Mouse (Mus musculus) midbrain, embryonic 13.5 days (tissue): ENCODE measurements at regions not wholly inside any gene's neighbourhood (a gene's known extent, or its start where the extent isn't known, plus 50 kb on each side); places are given as distances from the start of the nearest gene placed in this dataset.

Experiments
- ATAC-seq: fragments of 200-750 bp; cut with Nextera tagmentation; 2 replicates; pipeline ENCODE4 v1.8.0; 2017; ENCODE audit warnings: mild to moderate bottlenecking, moderate TSS enrichment, moderate library complexity
- H3K27ac ChIP-seq: fragments of 300-500 bp; sonication (generic); 2 replicates; pipeline ENCODE4 v1.5.1; 2015; ENCODE audit warnings: inconsistent platforms, mild to moderate bottlenecking, moderate library complexity
- H3K27me3 ChIP-seq: fragments of 300-500 bp; sonication (generic); 2 replicates; pipeline ENCODE4 v1.6.1; 2015; ENCODE audit warnings: mild to moderate bottlenecking, inconsistent platforms
- H3K36me3 ChIP-seq: fragments of 300-500 bp; sonication (generic); 2 replicates; pipeline ENCODE4 v1.6.1; 2015; ENCODE audit warnings: mild to moderate bottlenecking, inconsistent platforms
- H3K4me1 ChIP-seq: fragments of 300-500 bp; sonication (generic); replicated peaks from 2 replicates; pipeline ENCODE4 v1.6.1; 2015; ENCODE audit warnings: inconsistent platforms
- H3K4me2 ChIP-seq: fragments of 300-500 bp; sonication (generic); replicated peaks from 2 replicates; pipeline ENCODE4 v1.6.1; 2015; ENCODE audit warnings: moderate library complexity, mild to moderate bottlenecking, inconsistent platforms
- H3K4me3 ChIP-seq: fragments of 300-500 bp; sonication (generic); replicated peaks from 2 replicates; pipeline ENCODE4 v1.5.1; 2015; ENCODE audit warnings: mild to moderate bottlenecking, inconsistent platforms
- H3K9ac ChIP-seq: fragments of 300-500 bp; sonication (generic); replicated peaks from 2 replicates; pipeline ENCODE4 v1.6.1; 2015; ENCODE audit warnings: mild to moderate bottlenecking, inconsistent platforms
- H3K9me3 ChIP-seq: fragments of 300-500 bp; sonication (generic); 2 replicates; pipeline ENCODE4 v1.6.1; 2016; ENCODE audit warnings: mild to moderate bottlenecking, inconsistent platforms
- WGBS: fragments of 180-500 bp; shearing (Covaris S2); methylation state at CpG from one replicate; pipeline ENCODE4 v1.1.7; 2015; 5-methylcytosine and 5-hydroxymethylcytosine counted together

GRCm38 (mm10) chr3:41368351-41369101, 187.0 kb upstream of the Jade1 start:
- Histone ChIP-seq H3K4me1 (no peaks in the 10 kb centered on the region), H3K9me3 (no peaks in the 10 kb centered on the region), H3K27ac (no peak overlapping the region), H3K4me3 (no peak overlapping the region), H3K9ac (no peak overlapping the region), H3K27me3 (no peaks in the 10 kb centered on the region), H3K36me3 (no peaks in the 10 kb centered on the region), H3K4me2 (no peak overlapping the region)
- WGBS: 83% methylated on average over 7 of the region's 7 CpGs
- ATAC-seq: no peak

- no peaks in the 10 kb centered on the region for H3K9me3 ChIP-seq
- H3K4me3 ChIP-seq: no peak overlapping the region
- no peak overlapping the region for H3K4me2 ChIP-seq
- ATAC-seq: no peak
- no peaks in the 10 kb centered on the region for H3K4me1 ChIP-seq
- H3K27ac ChIP-seq: no peak overlapping the region
- no peak overlapping the region for H3K9ac ChIP-seq
- H3K27me3 ChIP-seq: no peaks in the 10 kb centered on the region
- no peaks in the 10 kb centered on the region for H3K36me3 ChIP-seq
- WGBS: 88% methylated on average over 4 of the region's 4 CpGs
These were observed 188.8 kb upstream of the Jade1 start for GRCm38 (mm10) chr3:41366764-41367163.

GRCm38 (mm10) chr3:41366264-41366663, 189.3 kb upstream of the Jade1 start:
- Histone ChIP-seq H3K27ac (no peak overlapping the region), H3K4me3 (no peak overlapping the region), H3K4me2 (no peak overlapping the region), H3K9ac (no peak overlapping the region), H3K9me3 (no peaks in the 10 kb centered on the region), H3K36me3 (no peaks in the 10 kb centered on the region), H3K27me3 (no peaks in the 10 kb centered on the region), H3K4me1 (no peaks in the 10 kb centered on the region)
- WGBS: 53% methylated on average over 9 of the region's 9 CpGs
- ATAC-seq: no peak

GRCm38 (mm10) chr3:41365145-41365830, 190.2 kb upstream of the Jade1 start:
- H3K4me1 ChIP-seq: no peaks in the 10 kb centered on the region
- no peak overlapping the region for H3K4me3 ChIP-seq
- H3K27ac ChIP-seq: no peak overlapping the region
- no peaks in the 10 kb centered on the region for H3K27me3 ChIP-seq
- no peak overlapping the region for H3K4me2 ChIP-seq
- no peak overlapping the region for H3K9ac ChIP-seq
- H3K36me3 ChIP-seq: no peaks in the 10 kb centered on the region
- no peaks in the 10 kb centered on the region for H3K9me3 ChIP-seq
- no peak for ATAC-seq
- WGBS: 75% methylated on average over 8 of the region's 8 CpGs

GRCm38 (mm10) chr3:41363947-41364346, 191.6 kb upstream of the Jade1 start:
- no peak overlapping the region for H3K27ac ChIP-seq
- 80% methylated on average over 3 of the region's 3 CpGs for WGBS
- ATAC-seq: no peak

GRCm38 (mm10) chr3:41360231-41360630, 195.3 kb upstream of the Jade1 start:
- Histone ChIP-seq H3K9me3 (no peaks in the 10 kb centered on the region), H3K27me3 (no peaks in the 10 kb centered on the region), H3K4me2 (no peak overlapping the region), H3K36me3 (no peaks in the 10 kb centered on the region), H3K4me3 (no peak overlapping the region), H3K4me1 (no peaks in the 10 kb centered on the region), H3K27ac (no peak overlapping the region), H3K9ac (no peak overlapping the region)
- 77% methylated on average over 5 of the region's 5 CpGs for WGBS
- ATAC-seq: no peak

More at GRCm38 (mm10) chr3:41363947-41364346, 191.6 kb upstream of the Jade1 start:
- no peak overlapping the region for H3K9ac ChIP-seq
- H3K9me3 ChIP-seq: no peaks in the 10 kb centered on the region
- H3K27me3 ChIP-seq: no peaks in the 10 kb centered on the region
- H3K4me2 ChIP-seq: no peak overlapping the region
- no peak overlapping the region for H3K4me3 ChIP-seq
- H3K4me1 ChIP-seq: no peaks in the 10 kb centered on the region
- H3K36me3 ChIP-seq: no peaks in the 10 kb centered on the region

GRCm38 (mm10) chr3:41359458-41359857, 196.1 kb upstream of the Jade1 start:
- ATAC-seq: no peak
- 76% methylated on average over 4 of the region's 4 CpGs for WGBS

GRCm38 (mm10) chr3:41353021-41353420, 202.5 kb upstream of the Jade1 start:
- 13% methylated on average over 2 of the region's 2 CpGs for WGBS
- no peak for ATAC-seq
- no peaks in the 10 kb centered on the region for H3K27me3 ChIP-seq
- H3K36me3 ChIP-seq: no peaks in the 10 kb centered on the region
- no peak overlapping the region for H3K4me3 ChIP-seq
- H3K9ac ChIP-seq: no peak overlapping the region
- no peaks in the 10 kb centered on the region for H3K4me1 ChIP-seq
- H3K27ac ChIP-seq: no peak overlapping the region
- H3K4me2 ChIP-seq: no peak overlapping the region
- no peaks in the 10 kb centered on the region for H3K9me3 ChIP-seq

More at GRCm38 (mm10) chr3:41359458-41359857, 196.1 kb upstream of the Jade1 start:
- Histone ChIP-seq H3K9me3 (no peaks in the 10 kb centered on the region), H3K4me2 (no peak overlapping the region), H3K4me1 (no peaks in the 10 kb centered on the region), H3K4me3 (no peak overlapping the region), H3K27ac (no peak overlapping the region), H3K36me3 (no peaks in the 10 kb centered on the region), H3K9ac (no peak overlapping the region), H3K27me3 (no peaks in the 10 kb centered on the region)

GRCm38 (mm10) chr3:41351786-41352185, 203.7 kb upstream of the Jade1 start:
- H3K9me3 ChIP-seq: no peaks in the 10 kb centered on the region
- no peaks in the 10 kb centered on the region for H3K36me3 ChIP-seq
- ATAC-seq: no peak
- H3K4me3 ChIP-seq: no peak overlapping the region
- no peaks in the 10 kb centered on the region for H3K4me1 ChIP-seq
- no peaks in the 10 kb centered on the region for H3K27me3 ChIP-seq
- no peak overlapping the region for H3K27ac ChIP-seq
- no peak overlapping the region for H3K4me2 ChIP-seq
- WGBS: 88% methylated on average over 4 of the region's 4 CpGs
- no peak overlapping the region for H3K9ac ChIP-seq

GRCm38 (mm10) chr3:41351091-41351685, 204.3 kb upstream of the Jade1 start:
- no peaks in the 10 kb centered on the region for H3K27me3 ChIP-seq
- no peak overlapping the region for H3K4me3 ChIP-seq
- no peaks in the 10 kb centered on the region for H3K36me3 ChIP-seq
- no peaks in the 10 kb centered on the region for H3K4me1 ChIP-seq
- H3K4me2 ChIP-seq: no peak overlapping the region
- H3K27ac ChIP-seq: no peak overlapping the region
- H3K9ac ChIP-seq: no peak overlapping the region
- ATAC-seq: no peak
- 94% methylated on average over 8 of the region's 8 CpGs for WGBS
- no peaks in the 10 kb centered on the region for H3K9me3 ChIP-seq

- H3K27ac ChIP-seq: no peak overlapping the region
- no peak overlapping the region for H3K9ac ChIP-seq
- ATAC-seq: no peak
- H3K4me1 ChIP-seq: no peaks in the 10 kb centered on the region
- H3K4me3 ChIP-seq: no peak overlapping the region
- H3K36me3 ChIP-seq: no peaks in the 10 kb centered on the region
- H3K4me2 ChIP-seq: no peak overlapping the region
- no peaks in the 10 kb centered on the region for H3K27me3 ChIP-seq
- 86% methylated on average over 3 of the region's 3 CpGs for WGBS
- no peaks in the 10 kb centered on the region for H3K9me3 ChIP-seq
These were observed 205.2 kb upstream of the Jade1 start for GRCm38 (mm10) chr3:41350331-41350730.

- H3K4me2 ChIP-seq: no peak overlapping the region
- H3K27me3 ChIP-seq: no peaks in the 10 kb centered on the region
- no peak overlapping the region for H3K4me3 ChIP-seq
- no peak overlapping the region for H3K27ac ChIP-seq
- H3K9me3 ChIP-seq: no peaks in the 10 kb centered on the region
- H3K36me3 ChIP-seq: no peaks in the 10 kb centered on the region
- no peak for ATAC-seq
- no peaks in the 10 kb centered on the region for H3K4me1 ChIP-seq
- 73% methylated on average over 1 of the region's 1 CpGs for WGBS
- no peak overlapping the region for H3K9ac ChIP-seq
These were observed 206.7 kb upstream of the Jade1 start for GRCm38 (mm10) chr3:41348795-41349194.
